8 mouse cellular contexts compared by ENCODE assay signal in genomic region chr13:53461855-53462648, GRCm38 (mm10). TPM values are rescaled to one million over a fixed set of nuclear protein-coding genes. Genes with fewer than 3 reads are reported as not detected.
DNase-seq lines count a peak whose midpoint lies in the region; ATAC-seq and TF ChIP-seq lines count a peak whose summit lies in the region.

No protein-coding gene starts in this region.

- H3K36me3 ChIP-seq in heart, postnatal 0 days (replicated peaks; ENCODE audit: control insufficient read depth, insufficient read depth, low read length) = no peaks in the 10 kb centered on the region
- H3K36me3 ChIP-seq in limb, embryonic 11.5 days (ENCODE audit: control insufficient read depth, insufficient read depth, low read length) = no peaks in the 10 kb centered on the region
- H3K36me3 ChIP-seq in midbrain, postnatal 0 days (ENCODE audit: insufficient read depth, low read length) = no peaks in the 10 kb centered on the region

- TF ChIP-seq CTCF in cerebellum, adult 2 months (IDR thresholded peaks at IDR 0.05; ENCODE audit: borderline replicate concordance, insufficient read depth, low read depth, low read length) = peak; percentile 42; the same call in 1 of the 2 replicates
- TF ChIP-seq CTCF in brain, embryonic 14.5 days (IDR thresholded peaks at IDR 0.05; ENCODE audit: borderline replicate concordance, extremely low read depth, insufficient read depth, insufficient read length) = peak; percentile 65
- TF ChIP-seq CTCF in heart, postnatal 0 days (IDR thresholded peaks at IDR 0.05; ENCODE audit: low read depth) = peak; percentile 68
- peak; percentile 77 for TF ChIP-seq CTCF in midbrain, postnatal 0 days (IDR thresholded peaks at IDR 0.05)

- no peak for DNase-seq in cerebellum, adult 2 months
- DNase-seq in cerebellum, adult 11 months = no peak
- DNase-seq in brain, embryonic 14.5 days (ENCODE audit: low read depth) = peak; percentile 56
- peak; percentile 36 for DNase-seq in heart, postnatal 0 days (ENCODE audit: low spot score)
- peak; percentile 81 for DNase-seq in limb, embryonic 11.5 days (ENCODE audit: low spot score)
- peak; percentile 64 for DNase-seq in midbrain, postnatal 0 days (ENCODE audit: low spot score)
- no peak for DNase-seq in frontal cortex, postnatal 36 days (ENCODE audit: low spot score in 2 of 2)
- DNase-seq in spleen, adult 12 weeks (ENCODE audit: low spot score) = no peak

- 1% methylated on average over 51 of the region's 51 CpGs for WGBS in cerebellum, adult 2 months
- WGBS in heart, postnatal 0 days = under 1% methylated on average over 51 of the region's 51 CpGs
- under 1% methylated on average over 51 of the region's 51 CpGs for WGBS in limb, embryonic 11.5 days
- 1% methylated on average over 50 of the region's 51 CpGs for WGBS in midbrain, postnatal 0 days

- no peak for TF ChIP-seq EP300 in heart, postnatal 0 days (IDR thresholded peaks at IDR 0.05; ENCODE audit: low read depth)

- peak overlapping the region; percentile 11 for H3K4me3 ChIP-seq in cerebellum, adult 2 months (replicated peaks; ENCODE audit: insufficient read depth, low read depth, low read length)
- peak overlapping the region; percentile 35 for H3K4me3 ChIP-seq in heart, postnatal 0 days (ENCODE audit: low read depth, low read length)
- H3K4me3 ChIP-seq in limb, embryonic 11.5 days (ENCODE audit: low read depth, low read length) = peak overlapping the region; percentile 28
- H3K4me3 ChIP-seq in midbrain, postnatal 0 days (ENCODE audit: low read depth, low read length) = peak overlapping the region; percentile 26

- peak overlapping the region; percentile 56 for H3K4me2 ChIP-seq in heart, postnatal 0 days (ENCODE audit: low read depth, low read length)
- peak overlapping the region; percentile 84 for H3K4me2 ChIP-seq in limb, embryonic 11.5 days (ENCODE audit: low read depth, severe bottlenecking)
- H3K4me2 ChIP-seq in midbrain, postnatal 0 days (ENCODE audit: low read depth, low read length, poor library complexity, severe bottlenecking) = peak overlapping the region; percentile 49

- H3K27me3 ChIP-seq in cerebellum, adult 2 months (ENCODE audit: control insufficient read depth, insufficient read depth, low read length) = peaks cover 5% of the 10 kb centered on the region; the same call in 1 of the 2 replicates
- peaks cover 73% of the 10 kb centered on the region for H3K27me3 ChIP-seq in heart, postnatal 0 days (ENCODE audit: control insufficient read depth, insufficient read depth, low read length)
- peaks cover 36% of the 10 kb centered on the region for H3K27me3 ChIP-seq in limb, embryonic 11.5 days (ENCODE audit: control insufficient read depth, insufficient read depth, low read length)
- peaks cover 65% of the 10 kb centered on the region for H3K27me3 ChIP-seq in midbrain, postnatal 0 days (ENCODE audit: insufficient read depth, low read length)

- TF ChIP-seq POLR2A in cerebellum, adult 2 months (IDR thresholded peaks at IDR 0.05; ENCODE audit: borderline replicate concordance, insufficient read depth, low read length) = no peak
- TF ChIP-seq POLR2A in brain, embryonic 14.5 days (IDR thresholded peaks at IDR 0.05; ENCODE audit: borderline replicate concordance, extremely low read depth, insufficient read depth, insufficient read length, poor library complexity, severe bottlenecking) = no peak

- peak; percentile 41; the same call in 1 of the 2 replicates for ATAC-seq in heart, postnatal 0 days (ENCODE audit: insufficient read depth, low read depth)
- ATAC-seq in limb, embryonic 11.5 days (ENCODE audit: insufficient number of reproducible peaks, low FRiP score, low TSS enrichment, low read depth) = no peak
- ATAC-seq in midbrain, postnatal 0 days (ENCODE audit: low FRiP score) = no peak

- no peak overlapping the region for H3K9ac ChIP-seq in heart, postnatal 0 days (replicated peaks; ENCODE audit: low read depth, low read length)
- peak overlapping the region; percentile 41; the same call in 1 of the 2 replicates for H3K9ac ChIP-seq in limb, embryonic 11.5 days (ENCODE audit: low read length)
- 0 out of 2 replicates have a peak overlapping the region, but pooled peaks have one; percentile 13 for H3K9ac ChIP-seq in midbrain, postnatal 0 days (replicated peaks; ENCODE audit: low read length, poor library complexity, severe bottlenecking)

- no peaks in the 10 kb centered on the region for H3K9me3 ChIP-seq in heart, postnatal 0 days (replicated peaks; ENCODE audit: control insufficient read depth, low read length)
- no peaks in the 10 kb centered on the region for H3K9me3 ChIP-seq in limb, embryonic 11.5 days (ENCODE audit: control insufficient read depth, low read length)
- no peaks in the 10 kb centered on the region for H3K9me3 ChIP-seq in midbrain, postnatal 0 days (ENCODE audit: low read length)

- no peak overlapping the region for H3K27ac ChIP-seq in cerebellum, adult 2 months (ENCODE audit: insufficient read depth, low read length)
- no peak overlapping the region for H3K27ac ChIP-seq in heart, postnatal 0 days (ENCODE audit: low read depth)
- peak overlapping the region; percentile 42; the same call in 1 of the 2 replicates for H3K27ac ChIP-seq in limb, embryonic 11.5 days (replicated peaks; ENCODE audit: low read depth, low read length)
- no peak overlapping the region for H3K27ac ChIP-seq in midbrain, postnatal 0 days (ENCODE audit: low read depth, low read length)

- H3K4me1 ChIP-seq in cerebellum, adult 2 months (ENCODE audit: control insufficient read depth, insufficient read depth, low read length) = no peaks in the 10 kb centered on the region
- H3K4me1 ChIP-seq in heart, postnatal 0 days (ENCODE audit: control insufficient read depth, insufficient read depth) = no peaks in the 10 kb centered on the region
- H3K4me1 ChIP-seq in limb, embryonic 11.5 days (ENCODE audit: control insufficient read depth, insufficient read depth, low read length) = peaks cover 25% of the 10 kb centered on the region
- no peaks in the 10 kb centered on the region for H3K4me1 ChIP-seq in midbrain, postnatal 0 days (ENCODE audit: insufficient read depth, low read length)

RNA-seq across cellular contexts. Expression of gene Msx2, which starts 10.8 kb away (rescaled TPM):
- polyA plus RNA-seq in cerebellum, adult 2 months (2012; rRNA removed) = 6.0 and 7.1 TPM in 2 replicates
- polyA plus RNA-seq in brain, embryonic 14.5 days (2012; rRNA removed) = 0.62 and 2.5 TPM in 2 replicates
- 0.92 and 0.97 TPM in 2 replicates for total RNA-seq in heart, postnatal 0 days (2014; rRNA removed; ENCODE audit: low replicate concordance)
- 1.1 and 1.4 TPM in 2 replicates for polyA plus RNA-seq in heart, postnatal 0 days (2015; fragmentation: Nextera tagmentation; extraction: Ambion mirVana)
- 35.6 and 40.3 TPM in 2 replicates for polyA plus RNA-seq in limb, embryonic 11.5 days (2014; fragmentation: Nextera tagmentation; extraction: Ambion mirVana)
- total RNA-seq in midbrain, postnatal 0 days (2014; rRNA removed) = 0.71 and 2.2 TPM in 2 replicates
- polyA plus RNA-seq in midbrain, postnatal 0 days (2015; fragmentation: Nextera tagmentation; extraction: Ambion mirVana) = 0.23 and 0.39 TPM in 2 replicates

Comparison
In these comparisons a context has a peak if more than half of its experiments do, and no peak if none do; other contexts are left out.
1. DNase-seq: peak in brain, embryonic 14.5 days (single experiment), heart, postnatal 0 days (single experiment), limb, embryonic 11.5 days (single experiment) and midbrain, postnatal 0 days (single experiment); none in cerebellum, adult 2 months (0 of 2), cerebellum, adult 11 months (single experiment), frontal cortex, postnatal 36 days (0 of 2) and spleen, adult 12 weeks (single experiment).
2. Peak in every context shown above with its lines, with median percentiles within 50 percentile points of each other: H3K4me3 ChIP-seq, CTCF ChIP-seq and H3K4me2 ChIP-seq.